Mouse (Mus musculus) 3T3-L1 (cell line): ENCODE measurements around the gene Dock4.
A peak's percentile ranks its signal among the peaks of the same experiment; 100 is the strongest.

ENCODE experiments used
- DNase-seq: peaks from one replicate; pipeline ENCODE4 v3.0.0-alpha.2; 2015; ENCODE audit warnings: low read depth, low spot score

The Dock4 gene

GRCm38 (mm10) chr12:40462693-40463235 is 17.0 kb downstream of the Dock4 start:
- no peak for DNase-seq

DNA sequence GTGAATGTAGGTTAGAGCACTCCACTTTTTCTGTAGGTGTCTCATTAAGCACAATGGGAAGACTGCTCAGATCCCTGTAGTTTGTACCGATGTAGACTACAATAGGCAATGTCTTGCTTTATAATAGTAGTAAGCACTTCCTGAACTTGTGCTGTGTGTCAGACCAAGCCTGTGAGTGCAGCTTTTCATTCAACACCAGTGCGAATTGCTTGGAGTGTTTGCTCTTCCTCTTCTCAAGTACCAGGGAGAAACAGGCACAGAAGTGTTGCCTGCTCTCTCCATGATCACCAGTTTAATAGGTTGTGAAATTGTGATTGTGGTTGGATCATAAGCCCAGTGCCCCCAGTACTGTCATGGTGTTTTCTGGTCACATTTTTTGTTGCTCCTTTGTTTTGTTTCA is 18.1 kb downstream of the Dock4 start:
- DNase-seq: no peak

- no peak for DNase-seq
Measured at GRCm38 (mm10) chr12:40464282-40464681, 18.5 kb downstream of the Dock4 start.

DNA sequence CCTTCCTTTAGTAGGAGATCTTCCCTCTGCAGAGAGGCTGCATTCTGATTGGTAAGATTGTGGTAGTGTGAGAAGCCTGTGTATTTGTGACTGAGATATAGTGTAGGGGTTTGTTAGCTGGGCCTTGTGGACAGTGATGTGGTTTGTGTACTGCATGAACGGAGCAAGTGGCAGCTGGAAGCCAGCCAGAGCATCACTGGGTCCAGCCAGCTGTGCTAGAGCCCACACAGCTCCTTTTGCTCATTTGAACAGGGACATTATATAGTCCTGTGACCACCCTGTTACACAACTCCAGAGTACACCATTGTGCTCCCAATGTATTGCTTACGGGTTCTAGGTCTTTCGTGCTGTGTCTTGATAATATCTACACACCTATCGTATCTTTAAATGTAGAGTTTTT is 22.5 kb downstream of the Dock4 start:
- no peak for DNase-seq

DNA sequence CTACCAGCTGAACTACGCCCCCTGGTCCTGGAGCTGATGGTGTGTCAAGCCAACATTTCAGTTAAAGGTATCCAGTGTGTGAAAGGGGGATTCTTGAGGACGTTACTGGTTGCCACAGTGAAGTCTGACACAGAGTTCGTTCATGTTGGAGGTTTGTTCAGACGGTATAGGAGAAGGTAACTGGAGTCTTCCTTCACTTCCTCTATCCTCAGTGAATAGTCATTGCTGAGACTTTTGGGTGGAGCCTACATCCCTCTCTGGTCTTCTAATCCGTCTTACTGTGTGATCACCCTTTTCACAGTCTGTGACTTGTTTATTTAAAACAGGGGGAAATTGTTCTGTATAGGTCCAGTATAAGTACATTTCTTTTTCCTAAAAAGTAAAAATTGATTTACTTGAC is 23.3 kb downstream of the Dock4 start:
- no peak for DNase-seq

- DNase-seq: peak; percentile 36
Measured at GRCm38 (mm10) chr12:40471649-40472399, 26.1 kb downstream of the Dock4 start.

GRCm38 (mm10) chr12:40473709-40474108 is 28.0 kb downstream of the Dock4 start:
- no peak for DNase-seq

- DNase-seq: no peak
Measured at GRCm38 (mm10) chr12:40477621-40478452, 32.1 kb downstream of the Dock4 start.

- DNase-seq: no peak
Measured at GRCm38 (mm10) chr12:40484224-40484623, 38.5 kb downstream of the Dock4 start.

- DNase-seq: no peak
Measured at GRCm38 (mm10) chr12:40485210-40485609, 39.5 kb downstream of the Dock4 start.

- no peak for DNase-seq
Measured at GRCm38 (mm10) chr12:40486047-40486837, 40.5 kb downstream of the Dock4 start.

- DNase-seq: no peak
Measured at GRCm38 (mm10) chr12:40496387-40496786, 50.6 kb downstream of the Dock4 start.

DNA sequence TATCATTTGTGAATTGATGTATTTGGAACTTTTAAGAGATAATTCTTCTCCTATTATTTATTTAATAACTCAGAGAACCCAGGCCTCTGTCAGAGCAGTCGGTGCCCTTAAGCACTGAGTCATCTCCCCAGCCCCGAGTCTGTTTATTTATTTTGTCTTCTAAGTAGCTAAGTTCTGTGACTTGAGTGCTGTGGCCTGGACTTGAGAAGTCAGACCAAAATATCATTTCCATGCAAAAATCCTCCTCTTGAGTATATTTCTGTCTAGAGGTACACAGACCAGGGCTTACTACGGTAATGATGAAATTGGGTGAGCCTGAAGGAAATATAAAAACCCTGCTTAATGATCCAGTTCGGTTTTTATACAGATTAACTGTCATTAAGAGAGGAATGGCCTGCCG is 52.1 kb downstream of the Dock4 start:
- DNase-seq: peak; percentile 54

DNA sequence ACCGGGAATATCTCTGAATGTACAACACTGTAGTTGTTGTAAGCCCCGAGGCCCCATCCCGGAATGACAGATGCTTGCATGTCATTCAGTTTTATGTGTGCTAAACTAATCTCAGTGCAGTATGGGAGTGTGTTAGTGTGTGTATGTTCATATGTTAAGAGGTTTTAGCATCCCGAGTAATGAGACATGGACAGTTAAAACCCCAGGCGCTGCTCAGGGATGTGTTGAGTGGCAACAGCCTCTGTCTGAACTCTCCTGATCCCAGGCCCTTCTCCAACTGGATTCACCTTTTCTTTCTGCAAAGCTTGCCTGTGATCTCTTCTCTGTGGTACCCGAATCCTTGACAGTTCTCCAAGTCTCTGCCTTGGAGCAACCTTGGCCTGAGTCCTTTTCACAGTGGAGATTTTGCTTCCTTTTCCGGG is 52.5 kb downstream of the Dock4 start:
- no peak for DNase-seq

GRCm38 (mm10) chr12:40498928-40499626 is 53.3 kb downstream of the Dock4 start:
- peak; percentile 37 for DNase-seq

GRCm38 (mm10) chr12:40499627-40500329 is 54.0 kb downstream of the Dock4 start:
- peak; percentile 79 for DNase-seq

- no peak for DNase-seq
Measured at GRCm38 (mm10) chr12:40501141-40501540, 55.4 kb downstream of the Dock4 start.

GRCm38 (mm10) chr12:40503520-40503919 is 57.8 kb downstream of the Dock4 start:
- DNase-seq: no peak

DNA sequence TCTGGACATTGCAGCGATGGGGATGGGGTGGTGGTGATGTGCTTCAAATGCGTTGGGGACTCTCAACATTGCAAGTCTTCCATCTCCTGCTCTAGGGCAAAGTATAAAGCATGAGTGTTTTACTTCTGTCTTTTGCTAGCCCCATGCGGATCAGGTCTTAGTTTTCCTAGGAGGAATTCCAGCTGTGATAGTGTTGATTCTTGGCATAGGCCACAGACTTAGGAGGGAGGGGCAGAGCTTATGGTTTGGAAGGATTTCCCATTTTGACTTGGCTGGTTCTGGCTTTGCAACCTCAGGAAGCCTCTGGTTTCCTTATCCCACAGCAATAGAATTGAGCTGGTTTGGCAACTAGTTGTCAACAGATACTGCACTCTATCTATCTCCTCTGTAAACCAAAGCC is 58.9 kb downstream of the Dock4 start:
- peak; percentile 5 for DNase-seq

- DNase-seq: no peak
Measured at GRCm38 (mm10) chr12:40507823-40508390, 62.2 kb downstream of the Dock4 start.
